Comparison of ENCODE assay signal across 10 mouse cellular contexts in genomic region chr1:184244296-184244695, GRCm38 (mm10).
DNase-seq lines count a peak whose midpoint lies in the region; ATAC-seq lines count a peak whose summit lies in the region.
"Had no signal": no experiment of that assay in that cellular context is flagged by ENCODE, and none has a peak within 500 bp of the region (broad histone marks: within the 10 kb centered on the region; RNA-seq: fewer than 3 reads in every experiment).

No protein-coding gene starts in this region.

- H3K4me2 ChIP-seq in kidney, embryonic 15.5 days = peak overlapping the region; percentile 45
- H3K4me2 ChIP-seq in embryonic facial prominence, embryonic 13.5 days = peak overlapping the region; percentile 48

- H3K9ac ChIP-seq in kidney, embryonic 15.5 days = no peak overlapping the region
- no peak overlapping the region for H3K9ac ChIP-seq in embryonic facial prominence, embryonic 13.5 days

- no peak for DNase-seq in kidney, postnatal 14 days
- DNase-seq in gastrocnemius, postnatal 14 days = peak; percentile 47
- DNase-seq in lung, postnatal 10 days = peak; percentile 12
- no peak for DNase-seq in left cerebral cortex, adult 8-10 months (ENCODE audit: low spot score in 2 of 2)
- DNase-seq in cerebellum, adult 8-10 months = no peak
- no peak for DNase-seq in heart, embryonic 10.5 days (ENCODE audit: low spot score)
- DNase-seq: cerebellum, postnatal 14 days; midbrain, embryonic 14.5 days had no signal

- no peaks in the 10 kb centered on the region for H3K27me3 ChIP-seq in kidney, embryonic 15.5 days
- H3K27me3 ChIP-seq in embryonic facial prominence, embryonic 13.5 days = peaks cover 30% of the 10 kb centered on the region
- no peaks in the 10 kb centered on the region for H3K27me3 ChIP-seq in heart, embryonic 10.5 days (ENCODE audit: insufficient read depth, poor library complexity, severe bottlenecking)

- no peaks in the 10 kb centered on the region for H3K36me3 ChIP-seq in kidney, embryonic 15.5 days
- H3K36me3 ChIP-seq in embryonic facial prominence, embryonic 13.5 days = no peaks in the 10 kb centered on the region
- no peaks in the 10 kb centered on the region for H3K36me3 ChIP-seq in heart, embryonic 10.5 days

- WGBS in kidney, embryonic 15.5 days = 35% methylated on average over 9 of the region's 9 CpGs
- WGBS in embryonic facial prominence, embryonic 13.5 days = 32% methylated on average over 9 of the region's 9 CpGs
- 91% methylated on average over 9 of the region's 9 CpGs for WGBS in heart, embryonic 10.5 days

- no peaks in the 10 kb centered on the region for H3K9me3 ChIP-seq in kidney, embryonic 15.5 days (replicated peaks)
- H3K9me3 ChIP-seq in embryonic facial prominence, embryonic 13.5 days = no peaks in the 10 kb centered on the region
- H3K9me3 ChIP-seq in heart, embryonic 10.5 days = no peaks in the 10 kb centered on the region

- intact Hi-C loops in gastrocnemius, postnatal 14 days (cut with DNase I; ENCODE audit: low total_unique reads) = no loop called here

- peak overlapping the region; percentile 63 for H3K27ac ChIP-seq in kidney, embryonic 15.5 days
- H3K27ac ChIP-seq in embryonic facial prominence, embryonic 13.5 days = no peak overlapping the region
- no peak overlapping the region for H3K27ac ChIP-seq in heart, embryonic 10.5 days

- peak; percentile 64 for ATAC-seq in kidney, embryonic 15.5 days (replicated peaks; ENCODE audit: low FRiP score)
- no peak for ATAC-seq in embryonic facial prominence, embryonic 13.5 days (ENCODE audit: insufficient number of reproducible peaks, insufficient read depth, low FRiP score, low TSS enrichment, low read depth)

- peak overlapping the region; percentile 9; the same call in 1 of the 2 replicates for H3K4me3 ChIP-seq in kidney, embryonic 15.5 days (replicated peaks)
- no peak overlapping the region for H3K4me3 ChIP-seq in embryonic facial prominence, embryonic 13.5 days
- no peak overlapping the region for H3K4me3 ChIP-seq in heart, embryonic 10.5 days

- H3K4me1 ChIP-seq in kidney, embryonic 15.5 days = 0 out of 2 replicates have a peak, but pooled peaks cover 9% of the 10 kb centered on the region
- peaks cover 23% of the 10 kb centered on the region for H3K4me1 ChIP-seq in embryonic facial prominence, embryonic 13.5 days
- H3K4me1 ChIP-seq in heart, embryonic 10.5 days = no peaks in the 10 kb centered on the region

Comparison
In these comparisons a context has a peak if more than half of its experiments do, and no peak if none do; other contexts are left out.
1. DNase-seq: peak in gastrocnemius, postnatal 14 days (single experiment) and lung, postnatal 10 days (single experiment); none in kidney, postnatal 14 days (single experiment), left cerebral cortex, adult 8-10 months (0 of 2), cerebellum, adult 8-10 months (single experiment) and heart, embryonic 10.5 days (single experiment).